Comparison of ENCODE assay signal across 9 mouse cellular contexts in the genomic region with DNA sequence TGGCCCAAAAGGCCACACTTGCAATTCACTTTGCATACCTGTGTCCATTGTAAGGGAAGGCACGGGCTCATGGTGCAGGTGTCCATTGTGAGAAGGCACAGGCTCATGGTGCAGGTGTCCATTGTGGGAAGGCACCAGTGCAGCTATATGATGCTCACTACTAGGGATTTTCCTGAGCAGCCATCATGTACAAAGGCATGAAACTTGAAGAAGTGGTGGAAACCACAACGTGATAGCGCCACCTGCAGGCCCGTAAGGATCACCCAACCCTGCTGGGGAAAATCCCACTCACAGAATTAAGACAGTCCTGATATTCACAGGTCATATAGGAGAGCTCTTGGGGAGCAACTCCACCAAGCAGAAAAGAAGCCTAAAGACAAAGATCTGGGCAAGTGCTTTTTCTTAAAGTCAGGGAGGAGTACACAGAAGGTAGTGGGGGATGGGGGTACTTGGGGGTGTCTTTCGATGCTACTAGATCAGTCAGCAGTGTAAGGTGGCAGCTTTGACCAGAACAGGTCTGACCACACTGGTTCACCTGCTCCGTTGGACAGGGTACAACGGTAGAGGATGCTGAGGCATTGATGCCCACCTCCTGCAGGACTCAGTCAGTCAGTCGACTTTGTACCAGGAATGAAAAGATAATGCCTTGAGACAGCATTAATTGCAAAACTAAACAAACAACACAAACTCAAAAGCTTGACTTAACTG. TPM values are rescaled to one million over a fixed set of nuclear protein-coding genes. Genes with fewer than 3 reads are reported as not detected.
A peak's percentile ranks its signal among the peaks of the same experiment; 100 is the strongest.
DNase-seq lines count a peak whose midpoint lies in the region; ATAC-seq and TF ChIP-seq lines count a peak whose summit lies in the region.
"Had no signal": no experiment of that assay in that cellular context is flagged by ENCODE, and none has a peak within 500 bp of the region (broad histone marks: within the 10 kb centered on the region; RNA-seq: fewer than 3 reads in every experiment).

No protein-coding gene starts in this region.

- no peak for TF ChIP-seq EP300 in liver, postnatal 0 days (IDR thresholded peaks at IDR 0.05; ENCODE audit: low read depth)

- no peak overlapping the region for H3K4me3 ChIP-seq in cerebellum, adult 2 months (replicated peaks; ENCODE audit: insufficient read depth, low read depth, low read length)
- no peak overlapping the region for H3K4me3 ChIP-seq in liver, postnatal 0 days (ENCODE audit: low read depth, low read length)

- no peak overlapping the region for H3K27ac ChIP-seq in cerebellum, adult 2 months (ENCODE audit: insufficient read depth, low read length)
- H3K27ac ChIP-seq in liver, postnatal 0 days (ENCODE audit: low read depth), result peak overlapping the region; percentile 64

- peak; percentile 71 for DNase-seq in A20 (ENCODE audit: low read depth, low spot score)
- DNase-seq in ES-CJ7 (ENCODE audit: low read depth, low spot score), result peak; percentile 66
- peak; percentile 39 to 63 for DNase-seq in cerebellum, adult 2 months
- peak; percentile 51 to 62 for DNase-seq in frontal cortex, postnatal 25 days (ENCODE audit: low spot score in 2 of 2)
- peak; percentile 68 to 75 for DNase-seq in kidney, postnatal 25 days
- peak; percentile 62 for DNase-seq in liver, postnatal 0 days
- DNase-seq in Muller cell, postnatal 12 days (ENCODE audit: inconsistent ontology term), result no peak

- peak; percentile 89 for TF ChIP-seq CTCF in cerebellum, adult 2 months (IDR thresholded peaks at IDR 0.05; ENCODE audit: borderline replicate concordance, insufficient read depth, low read depth, low read length)
- peak; percentile 87 for TF ChIP-seq CTCF in liver, postnatal 0 days (IDR thresholded peaks at IDR 0.05; ENCODE audit: low read depth)

- H3K4me2 ChIP-seq in liver, postnatal 0 days (ENCODE audit: low read depth, low read length), result no peak overlapping the region

- no peaks in the 10 kb centered on the region for H3K4me1 ChIP-seq in cerebellum, adult 2 months (ENCODE audit: control insufficient read depth, insufficient read depth, low read length)
- peaks cover 15% of the 10 kb centered on the region for H3K4me1 ChIP-seq in liver, postnatal 0 days (ENCODE audit: insufficient read depth)

- ATAC-seq in liver, postnatal 0 days, result peak; percentile 32; the same call in 1 of the 2 replicates
- ATAC-seq in neutrophil, adult 5-6 weeks (ENCODE audit: extremely low read depth, insufficient number of reproducible peaks, low FRiP score, poor library complexity, severe bottlenecking), result 0 out of 2 replicates have a peak, but pooled peaks have one; percentile 23

- 0 out of 2 replicates have a peak, but pooled peaks cover 5% of the 10 kb centered on the region for H3K36me3 ChIP-seq in liver, postnatal 0 days (replicated peaks; ENCODE audit: insufficient read depth, low read length)

- WGBS in cerebellum, adult 2 months, result 40% methylated on average over 8 of the region's 8 CpGs
- WGBS in liver, postnatal 0 days (ENCODE audit: insufficient replicate concordance), result 40% methylated on average over 8 of the region's 8 CpGs

- no peaks in the 10 kb centered on the region for H3K9me3 ChIP-seq in liver, postnatal 0 days (ENCODE audit: low read length)

- no peak overlapping the region for H3K9ac ChIP-seq in liver, postnatal 0 days (replicated peaks)

- no peaks in the 10 kb centered on the region for H3K27me3 ChIP-seq in cerebellum, adult 2 months (ENCODE audit: control insufficient read depth, insufficient read depth, low read length)
- H3K27me3 ChIP-seq in liver, postnatal 0 days (ENCODE audit: insufficient read depth, low read length), result no peaks in the 10 kb centered on the region

- no peak for TF ChIP-seq POLR2A in cerebellum, adult 2 months (IDR thresholded peaks at IDR 0.05; ENCODE audit: borderline replicate concordance, insufficient read depth, low read length)

RNA-seq across cellular contexts. Expression of a gene that starts 11.1 kb away (rescaled TPM):
- polyA plus RNA-seq in cerebellum, adult 2 months (2012; rRNA removed), result 0.31 and 0.35 TPM in 2 replicates
- polyA plus RNA-seq in liver, postnatal 0 days (2015; fragmentation: Nextera tagmentation; extraction: Ambion mirVana), result 0.40 and 0.47 TPM in 2 replicates
- total RNA-seq in neutrophil, adult 5-6 weeks (2017), result 0.23 TPM in 1 of 2 replicates, not detected in the other

RNA-seq across cellular contexts. Expression of a gene that starts 29.8 kb away (rescaled TPM):
- polyA plus RNA-seq in cerebellum, adult 2 months (2012; rRNA removed), result not detected in 2 replicates
- polyA plus RNA-seq in liver, postnatal 0 days (2015; fragmentation: Nextera tagmentation; extraction: Ambion mirVana), result not detected in 2 replicates
- total RNA-seq in neutrophil, adult 5-6 weeks (2017), result not detected in 2 replicates
- total RNA-seq: gastrocnemius, adult 8-10 months had no signal

RNA-seq across cellular contexts. Expression of a gene that starts 29.8 kb away (rescaled TPM):
- polyA plus RNA-seq in cerebellum, adult 2 months (2012; rRNA removed), result 570 and 571 TPM in 2 replicates
- polyA plus RNA-seq in liver, postnatal 0 days (2015; fragmentation: Nextera tagmentation; extraction: Ambion mirVana), result 19.5 and 20.2 TPM in 2 replicates
- total RNA-seq in neutrophil, adult 5-6 weeks (2017), result 2.1 and 2.2 TPM in 2 replicates

Comparison
In these comparisons a context has a peak if more than half of its experiments do, and no peak if none do; other contexts are left out.
1. RNA of a gene that starts 29.8 kb away (polyA plus RNA-seq): 570 to 571 TPM in cerebellum, adult 2 months; 19.5 to 20.2 TPM in liver, postnatal 0 days; every median in the first group is over 10 times any median in the second.